8 mouse cellular contexts compared by ENCODE assay signal in the genomic region with DNA sequence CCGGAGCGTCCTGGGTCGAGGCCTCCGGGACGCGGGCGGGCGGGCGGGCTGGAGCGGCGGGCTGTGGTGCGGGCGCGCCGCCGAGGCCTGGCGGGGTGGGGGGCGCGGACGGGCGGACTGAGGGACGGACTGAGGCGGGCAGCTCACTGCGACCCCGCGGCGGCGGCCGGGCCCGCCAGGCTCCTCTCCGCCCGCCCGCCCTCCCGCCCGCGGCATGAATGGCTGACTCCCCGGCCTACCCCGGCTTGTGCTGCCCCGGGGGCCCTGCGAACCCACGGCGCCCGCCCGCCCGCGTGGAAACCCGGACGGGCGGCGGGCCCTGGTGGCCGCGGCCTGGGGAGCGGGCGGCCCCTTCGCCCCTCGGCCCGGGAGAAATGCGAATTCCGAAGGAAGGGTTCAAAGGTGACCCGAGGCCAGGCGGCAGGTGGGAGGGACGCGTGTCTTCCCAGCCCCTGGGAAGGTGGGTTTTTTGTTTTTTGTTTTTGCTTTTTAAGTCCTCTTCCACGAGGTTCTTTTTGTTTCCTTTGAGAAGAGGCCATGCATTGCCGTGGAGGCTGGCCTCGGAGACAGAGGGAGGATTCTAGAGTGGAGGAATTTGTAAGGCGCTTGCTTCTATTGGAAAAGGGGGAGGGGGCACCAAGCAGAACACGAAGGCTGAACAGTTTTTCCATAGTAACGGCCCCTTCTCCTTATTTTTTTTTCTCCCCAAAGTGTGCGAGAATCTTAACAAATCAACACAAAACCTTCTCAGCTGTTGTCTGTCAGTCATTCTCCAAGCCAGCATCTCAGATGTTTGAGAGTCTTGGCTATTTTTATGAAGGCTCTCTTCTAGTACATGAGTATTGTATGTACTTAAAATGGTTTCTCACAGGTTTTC. TPM values are rescaled to one million over a fixed set of nuclear protein-coding genes. Genes with fewer than 3 reads are reported as not detected.
DNase-seq lines count a peak whose midpoint lies in the region; ATAC-seq lines count a peak whose summit lies in the region.

No protein-coding gene starts in this region.

- no peaks in the 10 kb centered on the region for H3K9me3 ChIP-seq in embryonic facial prominence, embryonic 15.5 days (replicated peaks)
- H3K9me3 ChIP-seq in intestine, embryonic 14.5 days (ENCODE audit: control insufficient read depth, low read length), result no peaks in the 10 kb centered on the region
- H3K9me3 ChIP-seq in stomach, embryonic 14.5 days (ENCODE audit: control insufficient read depth, low read depth, low read length), result no peaks in the 10 kb centered on the region

- H3K36me3 ChIP-seq in embryonic facial prominence, embryonic 15.5 days, result no peaks in the 10 kb centered on the region
- no peaks in the 10 kb centered on the region for H3K36me3 ChIP-seq in intestine, embryonic 14.5 days (ENCODE audit: control insufficient read depth, insufficient read depth, low read length)
- no peaks in the 10 kb centered on the region for H3K36me3 ChIP-seq in stomach, embryonic 14.5 days (ENCODE audit: control insufficient read depth, insufficient read depth, low read length)

- H3K27ac ChIP-seq in embryonic facial prominence, embryonic 15.5 days (replicated peaks), result peak overlapping the region; percentile 91
- H3K27ac ChIP-seq in intestine, embryonic 14.5 days (ENCODE audit: low read depth), result peak overlapping the region; percentile 88
- H3K27ac ChIP-seq in stomach, embryonic 14.5 days (ENCODE audit: low read length), result peak overlapping the region; percentile 92

- H3K4me2 ChIP-seq in embryonic facial prominence, embryonic 15.5 days (replicated peaks), result peak overlapping the region; percentile 72
- H3K4me2 ChIP-seq in intestine, embryonic 14.5 days (ENCODE audit: low read length), result peak overlapping the region; percentile 62
- peak overlapping the region; percentile 64 for H3K4me2 ChIP-seq in stomach, embryonic 14.5 days (replicated peaks; ENCODE audit: low read depth, low read length)

- peak; percentile 24 to 73 for DNase-seq in adrenal gland, adult (ENCODE audit: inconsistent age in 2 of 2, low spot score in 1 of 2)
- no peak for DNase-seq in adrenal gland, adult 8-10 months
- DNase-seq in right cerebral cortex, postnatal 25 days, result peak; percentile 8
- DNase-seq in right cerebral cortex, postnatal 36 days (ENCODE audit: low spot score in 2 of 2), result no peak
- peak; percentile 69 for DNase-seq in intestine, embryonic 14.5 days (ENCODE audit: low spot score)

- H3K9ac ChIP-seq in embryonic facial prominence, embryonic 15.5 days, result peak overlapping the region; percentile 99
- H3K9ac ChIP-seq in intestine, embryonic 14.5 days (ENCODE audit: low read length), result peak overlapping the region; percentile 92
- H3K9ac ChIP-seq in stomach, embryonic 14.5 days (replicated peaks; ENCODE audit: low read depth, low read length), result peak overlapping the region; percentile 97

- H3K4me1 ChIP-seq in embryonic facial prominence, embryonic 15.5 days, result 0 out of 2 replicates have a peak, but pooled peaks cover 8% of the 10 kb centered on the region
- peaks cover 7% of the 10 kb centered on the region; the same call in 1 of the 2 replicates for H3K4me1 ChIP-seq in intestine, embryonic 14.5 days (replicated peaks; ENCODE audit: control insufficient read depth, insufficient read depth, low read length)
- H3K4me1 ChIP-seq in stomach, embryonic 14.5 days (ENCODE audit: control insufficient read depth, insufficient read depth, low read length), result peaks cover 7% of the 10 kb centered on the region; the same call in 1 of the 2 replicates

- H3K4me3 ChIP-seq in embryonic facial prominence, embryonic 15.5 days (replicated peaks), result peak overlapping the region; percentile 92
- H3K4me3 ChIP-seq in intestine, embryonic 14.5 days (ENCODE audit: low read depth, low read length), result peak overlapping the region; percentile 59
- peak overlapping the region; percentile 94 for H3K4me3 ChIP-seq in stomach, embryonic 14.5 days (ENCODE audit: low read depth, low read length)

- under 1% methylated on average over 53 of the region's 70 CpGs for WGBS in embryonic facial prominence, embryonic 15.5 days
- WGBS in intestine, embryonic 14.5 days, result under 1% methylated on average over 31 of the region's 70 CpGs
- under 1% methylated on average over 50 of the region's 70 CpGs for WGBS in stomach, embryonic 14.5 days

- peak; percentile 59 for ATAC-seq in embryonic facial prominence, embryonic 15.5 days (ENCODE audit: insufficient number of reproducible peaks, low FRiP score, low TSS enrichment, low read depth)
- ATAC-seq in intestine, embryonic 14.5 days (replicated peaks; ENCODE audit: low FRiP score, low TSS enrichment, low read depth), result no peak
- ATAC-seq in megakaryocyte, adult 5-6 weeks (ENCODE audit: poor library complexity, severe bottlenecking), result peak; percentile 9; the same call in 1 of the 2 replicates
- no peak for ATAC-seq in stomach, embryonic 14.5 days (ENCODE audit: insufficient number of reproducible peaks, insufficient read depth, low FRiP score, low read depth)

- H3K27me3 ChIP-seq in embryonic facial prominence, embryonic 15.5 days, result no peaks in the 10 kb centered on the region
- no peaks in the 10 kb centered on the region for H3K27me3 ChIP-seq in intestine, embryonic 14.5 days (replicated peaks; ENCODE audit: control insufficient read depth, insufficient read depth, low read length)
- H3K27me3 ChIP-seq in stomach, embryonic 14.5 days (ENCODE audit: control insufficient read depth, insufficient read depth, low read length), result no peaks in the 10 kb centered on the region

RNA-seq across cellular contexts. Expression of a gene that starts 0.9 kb away (rescaled TPM):
- total RNA-seq in adrenal gland, adult 8-10 months (2022), result 100 to 1,000 TPM; 113 to 132 (median 124) TPM
- 57.3 and 62.3 TPM in 2 replicates for polyA plus RNA-seq in embryonic facial prominence, embryonic 15.5 days (2015; fragmentation: Nextera tagmentation; extraction: Ambion mirVana)
- 53.6 and 55.0 TPM in 2 replicates for polyA plus RNA-seq in intestine, embryonic 14.5 days (2014; fragmentation: Nextera tagmentation; extraction: Ambion mirVana)
- total RNA-seq in megakaryocyte, adult 5-6 weeks (2015), result 78.0 and 95.2 TPM in 2 replicates
- 173 and 175 TPM in 2 replicates for total RNA-seq in megakaryocyte, adult 5-6 weeks (2017)
- 59.4 and 61.8 TPM in 2 replicates for polyA plus RNA-seq in stomach, embryonic 14.5 days (2014; fragmentation: Nextera tagmentation; extraction: Ambion mirVana)

Comparison
In these comparisons a context has a peak if more than half of its experiments do, and no peak if none do; other contexts are left out.
1. DNase-seq: peak in adrenal gland, adult (2 of 2), right cerebral cortex, postnatal 25 days (single experiment) and intestine, embryonic 14.5 days (single experiment); none in adrenal gland, adult 8-10 months (single experiment) and right cerebral cortex, postnatal 36 days (0 of 2).
2. ATAC-seq: peak in embryonic facial prominence, embryonic 15.5 days (single experiment) and megakaryocyte, adult 5-6 weeks (single experiment); none in intestine, embryonic 14.5 days (single experiment) and stomach, embryonic 14.5 days (single experiment).
3. Peak in every context shown above with its lines, with median percentiles within 50 percentile points of each other: H3K27ac ChIP-seq, H3K4me2 ChIP-seq, H3K4me3 ChIP-seq and H3K9ac ChIP-seq.